Mouse (Mus musculus) T-helper 1 cell (primary cell): ENCODE measurements around the gene E030018B13Rik.

Source experiments
- in situ Hi-C: fragments of 300-600 bp; cut with MboI, MseI; formaldehyde crosslinking; loops from one replicate; pipeline ENCODE4 v1.15.1; 2025; ENCODE audit warnings: high pct_unique_total_duplicates

Gene E030018B13Rik

GRCm38 (mm10) chr7:63897655-63898054, 19.0 kb upstream of the E030018B13Rik start:
- in situ Hi-C loops, result no loop called here

GRCm38 (mm10) chr7:63898201-63898600, 18.5 kb upstream of the E030018B13Rik start:
- in situ Hi-C loops, result no loop called here

GRCm38 (mm10) chr7:63899925-63900324, 16.7 kb upstream of the E030018B13Rik start:
- in situ Hi-C loops, result no loop called here

GRCm38 (mm10) chr7:63900411-63900810, 16.2 kb upstream of the E030018B13Rik start:
- in situ Hi-C loops, result no loop called here

- in situ Hi-C loops, result no loop called here
Observed at GRCm38 (mm10) chr7:63901346-63901745, 15.3 kb upstream of the E030018B13Rik start.

- in situ Hi-C loops, result no loop called here
Observed at GRCm38 (mm10) chr7:63901942-63902341, 14.7 kb upstream of the E030018B13Rik start.

GRCm38 (mm10) chr7:63902604-63903210, 13.9 kb upstream of the E030018B13Rik start:
- in situ Hi-C loops, result no loop called here

GRCm38 (mm10) chr7:63903635-63904380, 12.8 kb upstream of the E030018B13Rik start:
- in situ Hi-C loops, result no loop called here

- in situ Hi-C loops, result no loop called here
Observed at GRCm38 (mm10) chr7:63905190-63905589, 11.5 kb upstream of the E030018B13Rik start.

- in situ Hi-C loops, result no loop called here
Observed at GRCm38 (mm10) chr7:63905642-63906041, 11.0 kb upstream of the E030018B13Rik start.

- in situ Hi-C loops, result no loop called here
Observed at GRCm38 (mm10) chr7:63907778-63908495, 8.7 kb upstream of the E030018B13Rik start.

GRCm38 (mm10) chr7:63908496-63909285, 8.0 kb upstream of the E030018B13Rik start:
- in situ Hi-C loops, result no loop called here

- in situ Hi-C loops, result loop anchor here (10.0 kb wide), 1 partner anchor 155 kb away; no protein-coding TSS in a partner anchor
Observed at GRCm38 (mm10) chr7:63910225-63910624, 6.4 kb upstream of the E030018B13Rik start.

GRCm38 (mm10) chr7:63910912-63911311, 5.7 kb upstream of the E030018B13Rik start:
- in situ Hi-C loops, result loop anchor here (10.0 kb wide), 1 partner anchor 156 kb away; no protein-coding TSS in a partner anchor

- in situ Hi-C loops, result loop anchor here (10.0 kb wide), 1 partner anchor 157 kb away; no protein-coding TSS in a partner anchor
Observed at GRCm38 (mm10) chr7:63911383-63912233, 5.0 kb upstream of the E030018B13Rik start.

- in situ Hi-C loops, result loop anchor here (10.0 kb wide), 1 partner anchor 158 kb away; no protein-coding TSS in a partner anchor
Observed at GRCm38 (mm10) chr7:63912234-63912810, 4.3 kb upstream of the E030018B13Rik start.

- in situ Hi-C loops, result loop anchor here (10.0 kb wide), 1 partner anchor 158 kb away; no protein-coding TSS in a partner anchor
Observed at GRCm38 (mm10) chr7:63912924-63913723, 3.5 kb upstream of the E030018B13Rik start.

- in situ Hi-C loops, result loop anchor here (10.0 kb wide), 1 partner anchor 159 kb away; no protein-coding TSS in a partner anchor
Observed at GRCm38 (mm10) chr7:63913724-63914692, 2.6 kb upstream of the E030018B13Rik start.
